Mouse (Mus musculus) subcutaneous adipose tissue, adult 2 months (tissue): Measurements from ENCODE around the gene Abcf2. TPM values are rescaled to one million over a fixed set of nuclear protein-coding genes. Genes with fewer than 3 reads are reported as not detected.

Source experiments
- polyA plus RNA-seq: library from polyadenylated mRNA; depleted of rRNA; stranded (reverse); fragments of >200 nt; gene quantifications from 2 replicates; pipeline ENCODE4 v1.2.3, GENCODE M21; 2012; ENCODE audit warnings: low replicate concordance; rRNA removed

The Abcf2 gene
- polyA plus RNA-seq = 47.6 and 66.5 TPM in 2 replicates

DNA sequence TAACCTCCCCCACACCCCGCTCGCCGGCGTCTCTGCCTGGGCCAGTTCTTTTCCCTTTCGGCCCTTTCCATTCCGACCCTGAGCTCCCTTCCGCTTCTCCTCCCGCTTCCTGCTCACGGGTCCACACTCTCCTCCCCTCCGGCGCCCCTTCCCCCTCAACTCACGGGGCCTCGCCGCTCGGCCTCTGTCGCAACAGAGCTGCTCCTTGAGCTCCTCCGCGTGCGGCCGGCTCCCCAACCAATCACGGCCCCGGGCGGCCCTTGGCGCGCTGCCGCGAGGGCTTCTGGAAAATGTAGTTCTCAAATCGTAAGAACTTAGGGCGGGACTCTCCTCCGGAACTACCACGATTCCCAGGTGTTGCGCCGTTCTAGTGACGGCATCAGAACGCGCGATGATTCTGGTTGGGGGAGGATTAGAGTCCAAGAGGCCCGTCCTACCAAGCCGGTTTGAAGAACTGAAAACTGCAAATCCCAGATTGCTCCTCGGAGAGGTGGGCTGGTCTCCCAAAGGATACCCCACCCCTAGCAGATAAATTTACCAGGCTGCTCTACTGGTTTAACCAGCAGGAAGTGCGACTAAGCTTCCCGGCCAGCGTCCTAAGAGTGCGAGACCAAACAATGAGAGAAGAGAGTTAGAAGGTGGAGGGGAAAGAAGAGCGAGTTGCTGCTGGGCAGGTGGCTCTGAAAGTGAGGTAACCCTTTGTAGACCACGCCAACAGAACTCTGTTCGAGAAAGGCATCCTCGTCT is at the start of gene Abcf2:
Gene Abcf2, minus strand, starts transcription at position 285 of the 747 bp plus-strand sequence.

DNA sequence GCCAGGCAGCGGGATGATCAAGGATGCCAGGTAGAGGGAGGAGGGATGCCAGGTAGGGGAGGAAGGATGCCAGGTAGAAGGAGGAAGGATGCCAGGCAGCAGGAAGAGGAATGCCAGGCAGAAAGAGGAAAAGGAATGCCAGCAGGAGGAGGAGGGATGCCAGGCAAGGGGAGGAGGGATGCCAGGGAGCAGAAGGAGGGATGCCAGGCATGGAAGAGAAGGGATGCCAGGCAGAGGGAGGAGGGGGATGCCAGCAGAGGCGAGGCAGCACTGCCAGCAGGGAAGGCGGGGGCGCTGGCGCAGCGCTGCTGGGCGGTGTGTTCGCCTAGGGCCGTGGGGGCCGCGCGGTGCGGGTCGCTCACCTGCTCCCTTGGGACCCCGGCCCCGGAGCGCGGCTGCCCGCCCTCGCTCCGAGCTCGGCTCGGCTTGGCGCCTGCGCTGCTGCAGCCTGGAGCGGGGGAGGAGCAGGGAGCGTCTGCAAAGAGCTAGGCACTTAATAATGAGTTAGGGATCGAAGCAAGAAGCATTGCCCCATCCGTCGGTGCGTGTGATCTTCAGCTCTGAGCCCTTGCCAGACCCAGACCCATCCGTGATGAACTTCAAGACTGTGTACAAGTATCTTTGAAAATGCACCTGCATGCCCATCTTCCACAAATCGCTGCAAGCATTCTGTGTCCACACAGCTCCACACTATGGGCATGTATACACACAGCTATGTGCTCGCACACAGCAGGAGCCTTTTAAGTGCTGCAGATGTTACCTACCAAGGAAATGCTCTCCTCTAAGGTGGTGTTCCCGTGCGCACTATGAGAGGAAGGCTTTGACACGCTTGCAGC is 46.9 kb upstream of the Abcf2 start, which contains the start of gene Smarcd3:
Gene Smarcd3, minus strand, starts transcription at position 426 of the 836 bp plus-strand sequence.

DNA sequence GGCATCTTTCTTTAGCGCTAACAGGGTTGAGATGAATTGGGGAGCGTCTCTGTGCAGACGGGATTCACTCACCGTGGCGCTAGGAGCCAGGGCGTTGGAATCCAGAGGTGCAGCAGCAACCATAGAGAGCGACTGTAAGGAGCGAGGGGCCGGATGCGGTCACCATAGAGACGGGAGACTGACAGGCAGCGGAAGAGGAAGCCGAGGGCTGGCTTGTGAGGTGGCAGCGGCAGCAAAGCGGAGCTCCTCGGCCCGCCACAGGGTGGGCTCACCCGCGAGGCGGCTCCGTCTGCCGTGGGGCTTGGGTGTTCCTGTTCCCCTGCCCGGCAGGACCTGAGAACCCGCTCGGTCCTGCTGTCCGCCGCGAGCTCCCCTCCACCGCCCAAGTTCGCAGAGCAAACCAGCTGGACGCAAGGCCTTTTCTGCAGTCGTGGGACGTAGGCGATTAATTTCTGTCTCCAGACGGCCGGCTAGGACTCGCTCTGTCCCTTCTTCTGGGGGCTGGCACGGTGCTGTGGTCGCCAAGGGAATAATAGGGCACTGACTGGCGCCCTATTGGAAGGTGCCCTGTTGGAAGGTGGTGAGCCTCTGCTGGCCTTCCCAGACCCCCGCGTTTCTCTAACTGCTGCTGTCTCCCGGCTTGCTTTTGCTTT is 9.4 kb upstream of the Abcf2 start, which contains the start of gene Chpf2:
Gene Chpf2, plus strand, starts transcription at position 195 of the 653 bp plus-strand sequence.

DNA sequence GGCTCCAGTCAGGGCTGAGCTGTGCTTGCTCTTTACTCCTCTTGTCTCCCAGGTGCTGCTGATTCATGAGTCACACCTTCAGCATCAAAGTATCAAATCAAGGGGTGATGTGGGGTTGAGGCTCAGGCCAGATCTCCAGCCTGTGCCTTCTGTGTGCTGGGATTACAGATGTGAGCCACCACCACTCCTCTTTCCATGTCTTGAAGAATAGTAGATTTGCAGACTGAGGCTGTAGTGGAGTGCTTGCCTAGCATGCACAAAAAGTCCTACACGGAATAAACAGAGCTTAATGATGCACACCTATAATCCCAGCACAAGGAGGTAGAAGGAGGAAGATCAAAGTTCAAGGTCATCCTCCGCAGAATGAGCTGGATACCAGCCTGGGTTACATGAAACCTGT is 20.6 kb downstream of the Abcf2 start, which contains the start of gene 4931409K22Rik:
Gene 4931409K22Rik, minus strand, starts transcription at position 101 of the 400 bp plus-strand sequence.

DNA sequence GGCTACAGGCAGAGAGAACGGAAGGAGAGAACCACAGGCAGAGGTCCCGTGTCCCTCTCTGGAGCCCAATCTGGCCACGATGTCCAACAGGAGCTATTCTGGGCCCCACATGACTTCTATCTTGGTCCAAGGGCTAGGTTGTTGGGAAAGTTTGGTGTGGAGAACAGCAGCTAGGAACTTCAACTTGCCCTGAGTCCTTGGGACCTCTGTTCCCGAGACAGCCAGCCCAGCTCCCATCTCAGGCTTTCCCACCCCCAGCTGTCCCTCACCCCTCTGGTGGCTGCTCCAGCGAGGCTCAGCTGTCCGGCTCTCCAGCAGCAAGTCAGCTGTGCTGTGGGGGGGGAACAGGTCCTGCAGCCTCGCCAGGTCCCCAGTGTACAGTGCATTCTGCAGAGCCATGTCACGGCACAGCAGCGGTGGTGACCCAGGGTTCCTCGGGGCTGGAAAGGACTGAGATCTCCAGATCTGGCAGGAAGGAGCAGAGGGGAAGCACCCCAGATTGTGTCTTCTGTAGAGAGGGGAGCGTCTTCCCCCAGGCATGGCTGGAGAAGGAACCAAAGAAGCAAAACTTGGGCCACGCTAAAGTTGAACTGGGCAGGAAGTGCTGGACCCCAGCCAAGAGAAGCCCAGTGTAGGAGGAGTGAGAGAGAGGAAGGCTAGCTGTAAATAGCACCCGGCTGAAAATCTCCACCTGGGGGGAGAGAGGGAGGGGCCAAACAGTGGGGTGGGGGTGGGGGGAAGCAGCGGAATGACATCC is 36.7 kb downstream of the Abcf2 start, which contains the start of gene Asb10:
Gene Asb10, minus strand, starts transcription at position 592 of the 757 bp plus-strand sequence.

DNA sequence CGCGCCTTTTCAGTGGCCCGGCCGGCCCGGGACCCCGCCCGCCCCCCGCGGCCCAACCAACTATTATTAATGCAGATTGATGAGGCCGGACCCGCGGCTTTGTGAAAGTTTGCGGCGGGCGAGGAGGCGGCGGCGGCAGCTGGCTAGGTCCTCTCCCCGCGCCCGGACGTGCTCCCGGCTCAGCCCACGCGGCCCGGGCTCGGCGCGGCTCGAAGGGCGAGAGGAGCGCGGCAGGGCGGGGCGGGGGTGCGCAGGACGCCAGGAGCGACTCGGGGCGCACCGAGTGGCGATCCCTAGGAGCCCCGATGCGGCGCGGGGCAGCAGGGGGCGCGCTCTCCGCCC is 50.4 kb downstream of the Abcf2 start, which contains the start of gene Gbx1:
Gene Gbx1, minus strand, starts transcription at position 314 of the 342 bp plus-strand sequence.

Other genes with a start within 250 kb of the Abcf2 start
- 37.6 and 114 TPM in 2 replicates for gene Kcnh2, start 225.9 kb downstream of the Abcf2 start, polyA plus RNA-seq
- 41.6 and 73.0 TPM in 2 replicates for gene Nos3, start 212.7 kb downstream of the Abcf2 start, polyA plus RNA-seq
- gene Atg9b, start 185.3 kb downstream of the Abcf2 start, polyA plus RNA-seq = 1.9 and 4.6 TPM in 2 replicates
- 69.9 and 87.9 TPM in 2 replicates for gene Abcb8, start 183.8 kb downstream of the Abcf2 start, polyA plus RNA-seq
- gene Asic3, start 164.1 kb downstream of the Abcf2 start, polyA plus RNA-seq = 0.64 and 0.75 TPM in 2 replicates
- 87.6 and 100 TPM in 2 replicates for gene Cdk5, start 153.9 kb downstream of the Abcf2 start, polyA plus RNA-seq
- 71.2 and 99.7 TPM in 2 replicates for gene Slc4a2, start 153.6 kb downstream of the Abcf2 start, polyA plus RNA-seq
- 257 and 263 TPM in 2 replicates for gene Fastk, start 132.2 kb downstream of the Abcf2 start, polyA plus RNA-seq
- gene Tmub1, start 129.6 kb downstream of the Abcf2 start, polyA plus RNA-seq = 22.5 and 42.2 TPM in 2 replicates
- gene Agap3, start 125.3 kb downstream of the Abcf2 start, polyA plus RNA-seq = 70.0 and 103 TPM in 2 replicates
- 0.03 and 0.12 TPM in 2 replicates for gene Gbx1, start 50.3 kb downstream of the Abcf2 start, polyA plus RNA-seq
- gene Asb10, start 36.5 kb downstream of the Abcf2 start, polyA plus RNA-seq = 0.86 and 2.5 TPM in 2 replicates
- gene 4931409K22Rik, start 20.7 kb downstream of the Abcf2 start, polyA plus RNA-seq = 0.04 TPM in 1 of 2 replicates, not detected in the other
- gene Chpf2, start 9.3 kb upstream of the Abcf2 start, polyA plus RNA-seq = 53.7 and 55.7 TPM in 2 replicates
- 20.1 and 43.3 TPM in 2 replicates for gene Smarcd3, start 46.9 kb upstream of the Abcf2 start, polyA plus RNA-seq
- gene Nub1, start 108.1 kb upstream of the Abcf2 start, polyA plus RNA-seq = 45.0 and 48.6 TPM in 2 replicates
- 5.2 and 9.2 TPM in 2 replicates for gene Wdr86, start 153.3 kb upstream of the Abcf2 start, polyA plus RNA-seq
- 0.35 TPM in 1 of 2 replicates, not detected in the other for gene Crygn, start 180.5 kb upstream of the Abcf2 start, polyA plus RNA-seq